Mouse (Mus musculus): ENCODE data around the gene Kcnj14. TPM values are rescaled to one million over a fixed set of nuclear protein-coding genes. Genes with fewer than 3 reads are reported as not detected.

Kcnj14 gene
- polyA plus RNA-seq, 1 experiment, result 0.22 TPM

DNA sequence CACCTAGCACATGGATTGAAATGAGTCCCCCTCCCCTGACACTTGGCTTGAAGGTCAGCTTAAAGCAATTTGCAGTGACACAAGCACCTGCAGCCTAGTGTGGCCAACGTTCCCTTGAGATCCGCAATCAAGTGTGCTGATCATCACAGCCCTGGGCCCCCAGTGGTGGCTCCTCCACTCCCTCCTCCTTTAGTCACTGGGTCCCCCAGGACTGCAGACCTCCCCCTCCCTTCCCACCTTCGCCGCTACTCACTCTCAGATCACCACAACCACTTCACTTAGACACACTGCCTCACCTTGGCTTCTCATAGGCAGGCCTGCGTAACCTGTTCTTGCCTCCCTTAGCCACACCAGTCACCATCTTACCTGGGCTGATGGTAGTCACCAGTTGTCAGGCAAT, 18.6 kb downstream of the Kcnj14 start:
- no peak for TF ChIP-seq MYOG (IDR thresholded peaks at IDR 0.05; ENCODE audit: control insufficient read depth, extremely low read depth, insufficient read length)
- TF ChIP-seq MAX (IDR thresholded peaks at IDR 0.05), result no peak
- no peak for TF ChIP-seq CEBPB (IDR thresholded peaks at IDR 0.05; ENCODE audit: low read depth)
- TF ChIP-seq MYOD1 (IDR thresholded peaks at IDR 0.05; ENCODE audit: control insufficient read depth, insufficient read length, low read depth), result no peak
- TF ChIP-seq USF1 (IDR thresholded peaks at IDR 0.05; ENCODE audit: low read depth), result no peak
- peaks cover 42% of the 10 kb centered on the region for H3K36me3 ChIP-seq (ENCODE audit: control insufficient read depth, insufficient read depth)
- H3K79me2 ChIP-seq (ENCODE audit: control insufficient read depth, insufficient read depth), result no peaks in the 10 kb centered on the region
- no peaks in the 10 kb centered on the region for H3K27me3 ChIP-seq (ENCODE audit: control insufficient read depth, insufficient read depth, insufficient read length)
- no peak overlapping the region for H3K4me3 ChIP-seq (ENCODE audit: insufficient read depth, poor library complexity, severe bottlenecking)
- H3K79me3 ChIP-seq (ENCODE audit: low read depth), result no peaks in the 10 kb centered on the region
- H3ac ChIP-seq (ENCODE audit: control insufficient read depth, insufficient read length, low read depth), result no peak overlapping the region

DNA sequence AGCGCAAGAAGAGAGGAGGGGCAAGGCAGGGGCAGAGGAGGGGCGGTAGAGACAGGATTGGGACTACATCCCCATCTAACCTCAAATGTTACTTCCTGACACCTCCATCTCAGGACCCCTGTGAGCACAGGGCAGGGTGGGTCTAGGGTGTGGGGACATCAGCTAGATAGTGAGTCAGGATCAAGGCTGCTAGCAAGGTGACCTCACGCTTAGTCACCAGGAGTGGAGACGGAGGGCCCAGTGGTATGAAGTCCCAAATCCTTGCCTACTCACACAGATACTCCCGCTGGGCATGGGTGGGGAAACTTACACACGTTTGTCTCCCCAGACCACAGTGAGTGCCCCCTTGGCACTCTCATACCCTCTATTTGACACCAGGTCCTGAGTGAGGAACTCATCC, 22.0 kb downstream of the Kcnj14 start:
- Histone ChIP-seq H3K79me2 (ENCODE audit: control insufficient read depth, insufficient read depth) (no peaks in the 10 kb centered on the region), H3K27me3 (ENCODE audit: control insufficient read depth, insufficient read depth, insufficient read length) (peaks cover 11% of the 10 kb centered on the region), H3K36me3 (ENCODE audit: control insufficient read depth, insufficient read depth) (peaks cover 11% of the 10 kb centered on the region), H3K79me3 (ENCODE audit: low read depth) (no peaks in the 10 kb centered on the region), H3ac (ENCODE audit: control insufficient read depth, insufficient read length, low read depth) (no peak overlapping the region), H3K4me3 (ENCODE audit: insufficient read depth, poor library complexity, severe bottlenecking) (no peak overlapping the region)
- TF ChIP-seq FOSL1 (IDR thresholded peaks at IDR 0.05; ENCODE audit: insufficient read depth, low read length, poor library complexity, severe bottlenecking), result peak; percentile 86
- TF ChIP-seq MYOD1 (IDR thresholded peaks at IDR 0.05; ENCODE audit: control insufficient read depth, insufficient read length, low read depth), result peak; percentile 18
- no peak for TF ChIP-seq MYOG (IDR thresholded peaks at IDR 0.05; ENCODE audit: control insufficient read depth, extremely low read depth, insufficient read length)
- TF ChIP-seq MAX (IDR thresholded peaks at IDR 0.05), result no peak

DNA sequence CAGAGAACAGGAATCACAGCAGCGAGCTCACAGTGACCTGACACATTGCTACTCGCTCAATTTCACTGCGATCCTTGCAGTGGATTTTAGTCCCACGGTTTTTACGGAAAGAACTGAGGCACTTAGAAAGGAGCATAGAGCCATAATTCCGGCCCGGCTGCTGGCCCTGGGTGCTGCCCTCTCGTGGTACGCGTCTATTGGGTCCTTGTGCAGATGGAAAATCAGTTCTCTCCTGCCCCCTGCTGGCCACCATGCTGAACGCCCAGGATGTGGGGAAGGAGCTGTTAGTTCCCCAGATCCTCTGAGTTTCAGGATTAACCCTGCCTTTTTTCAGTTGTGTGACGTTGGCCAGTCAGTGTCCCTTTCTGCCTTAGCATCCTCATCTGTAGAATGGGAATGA, 23.2 kb downstream of the Kcnj14 start:
- TF ChIP-seq MAX (IDR thresholded peaks at IDR 0.05) (peak; percentile 46), MYOG (IDR thresholded peaks at IDR 0.05; ENCODE audit: control insufficient read depth, extremely low read depth, insufficient read length) (no peak), CTCF (IDR thresholded peaks at IDR 0.05; ENCODE audit: control insufficient read depth, insufficient read depth, insufficient read length) (peak; percentile 92)
- no peaks in the 10 kb centered on the region for H3K79me2 ChIP-seq (ENCODE audit: control insufficient read depth, insufficient read depth)
- no peak overlapping the region for H3ac ChIP-seq (ENCODE audit: control insufficient read depth, insufficient read length, low read depth)
- H3K79me3 ChIP-seq (ENCODE audit: low read depth), result no peaks in the 10 kb centered on the region
- H3K4me3 ChIP-seq (ENCODE audit: insufficient read depth, poor library complexity, severe bottlenecking), result peak overlapping the region; percentile 6
- H3K36me3 ChIP-seq (ENCODE audit: control insufficient read depth, insufficient read depth), result no peaks in the 10 kb centered on the region
- H3K27me3 ChIP-seq (ENCODE audit: control insufficient read depth, insufficient read depth, insufficient read length), result peaks cover 19% of the 10 kb centered on the region

GRCm38 (mm10) chr7:45800546-45801204, 23.9 kb downstream of the Kcnj14 start:
- no peaks in the 10 kb centered on the region for H3K79me2 ChIP-seq (ENCODE audit: control insufficient read depth, insufficient read depth)
- peak overlapping the region; percentile 6 for H3K4me3 ChIP-seq (ENCODE audit: insufficient read depth, poor library complexity, severe bottlenecking)
- H3K27me3 ChIP-seq (ENCODE audit: control insufficient read depth, insufficient read depth, insufficient read length), result peaks cover 19% of the 10 kb centered on the region
- H3K79me3 ChIP-seq (ENCODE audit: low read depth), result no peaks in the 10 kb centered on the region
- TF ChIP-seq CEBPB (IDR thresholded peaks at IDR 0.05; ENCODE audit: low read depth) (peak; percentile 63), USF1 (IDR thresholded peaks at IDR 0.05; ENCODE audit: low read depth) (no peak)
- H3ac ChIP-seq (ENCODE audit: control insufficient read depth, insufficient read length, low read depth), result peak overlapping the region; percentile 45
- no peaks in the 10 kb centered on the region for H3K36me3 ChIP-seq (ENCODE audit: control insufficient read depth, insufficient read depth)

- Histone ChIP-seq H3K36me3 (ENCODE audit: control insufficient read depth, insufficient read depth) (no peaks in the 10 kb centered on the region), H3K79me3 (ENCODE audit: low read depth) (no peaks in the 10 kb centered on the region), H3ac (ENCODE audit: control insufficient read depth, insufficient read length, low read depth) (no peak overlapping the region), H3K27me3 (ENCODE audit: control insufficient read depth, insufficient read depth, insufficient read length) (peaks cover 24% of the 10 kb centered on the region), H3K79me2 (ENCODE audit: control insufficient read depth, insufficient read depth) (no peaks in the 10 kb centered on the region), H3K4me3 (ENCODE audit: insufficient read depth, poor library complexity, severe bottlenecking) (no peak overlapping the region)
- TF ChIP-seq USF1 (IDR thresholded peaks at IDR 0.05; ENCODE audit: low read depth) (no peak), MYOD1 (IDR thresholded peaks at IDR 0.05; ENCODE audit: control insufficient read depth, insufficient read length, low read depth) (no peak), MAX (IDR thresholded peaks at IDR 0.05) (no peak), CTCF (IDR thresholded peaks at IDR 0.05; ENCODE audit: control insufficient read depth, insufficient read depth, insufficient read length) (no peak), FOSL1 (IDR thresholded peaks at IDR 0.05; ENCODE audit: insufficient read depth, low read length, poor library complexity, severe bottlenecking) (no peak), CEBPB (IDR thresholded peaks at IDR 0.05; ENCODE audit: low read depth) (no peak), MYOG (IDR thresholded peaks at IDR 0.05; ENCODE audit: control insufficient read depth, extremely low read depth, insufficient read length) (no peak)
Observed at GRCm38 (mm10) chr7:45800001-45800400, 24.6 kb downstream of the Kcnj14 start.

DNA sequence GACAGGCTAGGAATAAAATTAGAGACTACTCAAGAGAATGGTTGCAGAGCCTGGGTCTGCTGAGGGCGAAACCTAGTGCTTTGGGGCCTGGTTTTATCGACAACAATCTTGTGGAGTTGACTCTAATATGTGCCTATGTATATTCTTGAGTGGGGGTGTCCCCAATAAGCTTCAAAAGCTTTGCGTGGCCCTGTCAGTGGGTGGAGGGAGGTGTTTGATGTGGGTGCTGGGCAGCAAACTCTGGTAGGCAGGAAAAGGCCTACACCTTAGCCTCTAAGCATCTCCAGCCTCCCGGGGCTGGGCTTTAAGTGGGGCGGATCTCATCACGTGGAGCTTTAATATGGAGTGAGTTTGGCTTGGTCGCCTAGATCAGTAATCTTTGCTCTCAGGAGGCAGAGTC, 25.7 kb downstream of the Kcnj14 start:
- H3K27me3 ChIP-seq (ENCODE audit: control insufficient read depth, insufficient read depth, insufficient read length), result peaks cover 31% of the 10 kb centered on the region
- TF ChIP-seq MYOD1 (IDR thresholded peaks at IDR 0.05; ENCODE audit: control insufficient read depth, insufficient read length, low read depth) (no peak), USF1 (IDR thresholded peaks at IDR 0.05; ENCODE audit: low read depth) (no peak), CTCF (IDR thresholded peaks at IDR 0.05; ENCODE audit: control insufficient read depth, insufficient read depth, insufficient read length) (no peak), MYOG (IDR thresholded peaks at IDR 0.05; ENCODE audit: control insufficient read depth, extremely low read depth, insufficient read length) (no peak), FOSL1 (IDR thresholded peaks at IDR 0.05; ENCODE audit: insufficient read depth, low read length, poor library complexity, severe bottlenecking) (no peak), MAX (IDR thresholded peaks at IDR 0.05) (no peak), CEBPB (IDR thresholded peaks at IDR 0.05; ENCODE audit: low read depth) (no peak)

More for the DNA sequence above, 25.7 kb downstream of the Kcnj14 start:
- Histone ChIP-seq H3K4me3 (ENCODE audit: insufficient read depth, poor library complexity, severe bottlenecking) (no peak overlapping the region), H3K36me3 (ENCODE audit: control insufficient read depth, insufficient read depth) (no peaks in the 10 kb centered on the region), H3K79me3 (ENCODE audit: low read depth) (no peaks in the 10 kb centered on the region), H3K79me2 (ENCODE audit: control insufficient read depth, insufficient read depth) (no peaks in the 10 kb centered on the region), H3ac (ENCODE audit: control insufficient read depth, insufficient read length, low read depth) (no peak overlapping the region)

All from C2C12 (cell line).